Mouse (Mus musculus) naive thymus-derived CD4-positive, alpha-beta T cell, adult 2 months (primary cell): Measurements from ENCODE around the gene Cep112.
"Not testable (repeated sequence)": the region's sequence is repeated elsewhere in the genome, so short reads cannot be mapped to it uniquely, and the experiment has no call there.

Experiments
- DNase-seq: peaks from one replicate; pipeline ENCODE4 v3.0.0-alpha.2; 2011; ENCODE audit warnings: low read depth

Gene Cep112

DNA sequence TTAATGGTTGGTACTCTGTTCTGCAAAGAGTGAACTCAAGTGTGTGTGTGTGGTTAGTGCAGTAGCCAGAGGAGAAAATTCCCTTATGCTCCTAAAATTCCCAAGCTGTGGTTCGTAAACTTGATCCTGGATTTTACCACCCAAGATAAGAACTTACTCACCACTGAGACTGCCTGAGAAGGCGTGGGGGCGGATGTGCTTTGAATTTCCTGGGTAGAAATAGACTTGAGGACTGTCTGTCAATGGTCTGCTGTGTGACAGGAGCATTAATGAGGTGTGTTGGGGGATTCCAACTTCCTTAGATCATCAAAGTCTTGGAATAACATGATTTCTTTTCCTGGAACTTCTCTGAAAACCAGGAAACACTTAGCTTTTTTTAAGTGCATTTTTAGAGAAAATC lies 374.7 kb downstream of the Cep112 start:
- no peak for DNase-seq

DNA sequence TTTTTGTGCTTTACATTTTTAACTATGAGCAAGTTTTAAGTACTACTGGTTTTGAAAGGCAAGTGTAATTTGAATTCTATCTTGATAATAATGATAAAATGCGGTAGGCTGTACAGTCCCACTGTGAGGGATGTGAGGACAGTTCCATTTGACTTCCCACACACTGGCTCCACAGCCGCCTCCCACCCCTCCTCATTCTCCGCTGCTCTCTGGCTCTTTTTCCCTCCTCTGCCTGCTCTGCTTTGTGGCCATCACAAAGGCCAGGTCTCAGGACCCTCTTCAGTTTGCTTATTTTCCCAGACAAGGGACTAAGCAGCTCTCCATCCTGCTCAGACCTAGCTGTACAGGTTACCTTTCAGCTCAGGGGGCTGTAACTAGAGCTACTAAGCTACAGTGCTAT lies 379.0 kb downstream of the Cep112 start:
- no peak for DNase-seq

DNA sequence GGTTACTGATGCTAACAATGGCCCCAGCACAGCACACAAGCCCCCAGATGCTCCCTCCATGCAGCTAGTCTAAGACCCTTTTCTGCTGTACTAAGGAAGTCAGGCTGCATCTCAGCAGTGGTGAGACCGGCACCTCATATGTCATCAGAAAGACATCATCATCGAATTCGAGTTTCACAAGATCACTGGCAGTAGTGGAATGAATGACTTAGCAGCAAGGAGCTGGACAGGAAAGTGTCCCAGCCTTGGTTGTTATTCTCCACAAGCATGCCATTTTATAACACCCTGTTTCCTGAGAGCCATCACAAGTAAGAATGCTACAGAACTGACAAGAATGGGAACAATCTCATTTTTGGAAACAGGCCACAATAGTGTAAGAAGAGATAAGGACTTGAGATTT lies 381.0 kb downstream of the Cep112 start:
- DNase-seq = no peak

DNA sequence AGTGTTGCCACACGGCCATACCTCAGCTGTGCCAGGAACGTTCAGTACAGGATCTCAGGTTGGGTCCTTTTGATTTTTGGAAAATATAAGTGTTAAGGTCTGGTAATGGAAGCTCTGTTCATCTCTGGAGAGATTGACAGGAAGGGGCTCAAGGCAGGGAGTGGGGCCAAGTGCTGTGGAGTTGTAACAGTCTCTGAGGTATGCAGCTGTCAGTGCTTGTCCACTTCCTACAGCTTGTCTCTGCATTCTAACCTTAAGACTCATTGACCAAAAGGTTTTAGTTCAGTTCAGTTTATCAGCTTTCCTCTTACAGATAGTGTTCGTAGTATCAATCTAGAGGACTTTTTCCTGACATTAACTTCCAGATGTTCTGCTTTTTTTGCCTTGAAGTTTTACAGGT lies 384.6 kb downstream of the Cep112 start:
- DNase-seq = no peak

DNA sequence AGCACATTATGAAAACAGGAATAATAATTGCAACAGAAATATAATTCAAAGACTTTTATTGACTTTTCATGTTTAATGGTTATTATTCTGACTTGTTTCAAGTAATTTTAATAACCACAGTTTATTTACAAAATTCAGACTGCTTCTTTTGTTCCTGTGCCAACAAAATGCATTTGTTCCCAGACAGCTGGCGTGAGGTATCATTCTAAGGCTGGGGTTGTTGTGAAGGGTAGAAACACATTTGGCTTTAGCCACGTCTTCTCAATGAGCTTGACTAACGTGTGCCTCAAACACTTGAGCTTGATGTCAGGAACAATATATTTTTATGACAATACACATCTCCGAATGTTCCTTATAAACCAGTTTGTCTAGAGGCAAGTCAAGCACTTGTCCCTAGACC lies 396.8 kb downstream of the Cep112 start:
- no peak for DNase-seq

DNA sequence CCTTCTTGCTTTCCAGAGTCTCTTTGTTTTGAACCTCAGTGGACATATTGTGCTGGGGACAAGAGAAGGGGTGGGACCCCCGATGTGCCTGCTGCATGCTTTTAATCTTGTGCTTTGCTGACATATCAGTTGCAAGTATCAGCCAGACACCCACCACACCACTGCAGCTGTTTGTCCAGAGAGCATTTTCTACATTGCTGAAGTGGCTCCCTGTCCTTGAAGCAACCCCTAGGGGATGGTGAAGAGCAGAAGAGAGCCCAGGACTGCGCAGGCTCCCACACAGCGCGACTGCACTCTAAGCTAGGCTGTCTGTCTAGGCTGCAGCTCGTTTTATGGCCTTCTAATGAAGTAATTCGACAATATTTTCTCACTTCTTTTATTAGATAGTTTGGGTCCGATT lies 397.3 kb downstream of the Cep112 start:
- DNase-seq = no peak

DNA sequence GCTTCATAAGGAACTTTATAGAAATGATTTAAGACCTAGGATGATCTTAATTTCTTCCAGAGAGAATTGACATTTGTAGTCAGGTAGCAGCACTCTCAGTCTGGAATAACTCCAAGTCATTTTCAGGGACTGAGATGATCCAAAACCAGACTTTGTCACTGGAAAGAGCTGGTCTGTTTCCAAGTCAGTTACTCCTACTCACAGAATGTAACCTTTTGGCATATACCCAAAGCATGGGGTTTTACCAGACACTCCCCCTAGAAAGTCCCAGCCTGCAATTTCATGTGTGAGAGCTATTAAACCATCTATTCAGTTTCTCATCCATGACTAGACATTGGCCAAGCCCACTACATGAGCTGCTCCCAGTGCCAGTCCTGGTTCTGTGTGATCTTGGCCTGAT lies 402.3 kb downstream of the Cep112 start:
- DNase-seq = no peak

DNA sequence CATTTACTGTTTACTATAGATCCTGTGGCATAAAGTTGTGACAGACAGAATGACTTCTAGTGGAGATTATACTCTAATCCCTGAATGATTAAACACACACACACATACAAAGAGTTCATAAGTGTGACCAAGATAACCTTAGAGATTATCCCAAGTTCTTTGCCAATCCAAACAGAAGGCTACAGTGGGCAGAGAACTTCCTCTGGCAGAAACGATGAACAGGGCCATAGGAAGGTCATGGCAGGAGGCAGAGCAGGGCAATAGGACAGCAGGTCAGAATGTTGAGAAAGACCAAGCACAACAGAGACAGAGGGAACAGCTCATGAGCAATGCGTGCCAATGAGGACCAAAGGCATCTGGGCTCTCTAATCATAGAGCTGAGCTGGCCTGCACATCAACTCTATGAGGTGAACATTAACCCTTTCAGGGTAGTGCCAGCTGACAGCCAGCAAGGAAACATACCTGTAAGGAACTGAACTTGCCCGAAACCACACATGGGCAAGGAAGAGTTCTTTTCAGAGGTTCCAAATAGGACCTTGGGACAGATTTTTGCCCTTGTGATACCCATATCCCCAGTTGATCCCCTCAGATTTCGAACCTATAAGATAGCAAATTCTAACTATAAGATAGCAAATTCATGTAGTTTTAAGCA lies 403.5 kb downstream of the Cep112 start:
- no peak for DNase-seq

DNA sequence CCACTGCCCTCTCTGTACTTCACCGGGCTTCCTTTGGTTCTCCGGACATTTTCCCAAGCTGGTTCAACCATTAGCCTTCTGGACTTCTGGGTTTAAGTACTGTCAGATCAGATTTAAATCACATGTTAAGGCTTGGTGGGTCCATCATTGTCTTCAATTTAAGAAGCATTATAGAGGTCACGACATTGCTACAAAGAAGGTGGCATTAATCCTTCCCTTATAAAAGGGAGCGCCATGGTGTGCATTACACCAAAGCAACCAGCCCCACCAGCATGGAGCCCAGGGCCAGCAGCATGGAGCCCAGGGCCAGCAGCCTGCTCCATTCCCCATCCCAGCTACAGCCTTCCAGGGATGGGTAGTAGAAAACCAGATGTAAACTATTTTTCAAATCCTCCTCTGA lies 411.7 kb downstream of the Cep112 start:
- no peak for DNase-seq

DNA sequence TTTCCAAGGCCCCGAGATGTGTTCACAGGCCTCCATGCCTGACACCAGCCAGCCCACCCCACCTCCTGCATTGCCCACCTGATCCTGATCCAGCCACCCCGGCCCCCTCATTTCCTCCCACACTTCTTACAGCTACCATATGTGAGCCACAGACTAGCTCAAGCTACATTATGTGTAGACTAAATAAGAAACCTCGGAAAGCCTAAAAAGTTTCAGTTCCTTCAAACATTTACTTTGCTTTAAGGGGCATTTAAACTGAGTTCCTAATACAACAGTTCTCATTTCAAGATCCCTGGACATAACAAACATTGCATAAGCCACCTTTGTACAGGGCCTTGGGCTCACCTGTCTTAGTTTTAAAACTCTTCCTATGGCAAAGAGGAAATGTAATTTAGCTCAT lies 415.2 kb downstream of the Cep112 start:
- no peak for DNase-seq

DNA sequence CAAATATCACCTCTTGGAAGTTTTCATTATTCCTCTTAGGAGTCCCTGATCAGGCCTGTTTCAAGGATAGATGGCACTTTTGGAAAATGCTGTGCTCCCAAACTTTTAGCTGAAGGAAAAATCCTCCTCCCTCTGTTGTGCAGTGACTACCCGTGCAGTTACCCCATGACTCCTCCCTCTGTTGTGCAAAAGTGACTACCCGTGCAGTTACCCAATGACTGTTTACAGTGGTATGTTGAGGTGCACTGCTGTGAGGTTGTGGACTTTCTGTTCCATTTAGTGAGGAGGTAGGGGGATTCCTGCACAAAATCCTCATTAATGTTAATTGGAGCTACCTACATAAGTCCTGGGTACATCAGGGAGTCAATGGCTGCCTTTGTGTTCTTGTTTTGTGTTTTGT lies 417.8 kb downstream of the Cep112 start:
- DNase-seq = no peak

DNA sequence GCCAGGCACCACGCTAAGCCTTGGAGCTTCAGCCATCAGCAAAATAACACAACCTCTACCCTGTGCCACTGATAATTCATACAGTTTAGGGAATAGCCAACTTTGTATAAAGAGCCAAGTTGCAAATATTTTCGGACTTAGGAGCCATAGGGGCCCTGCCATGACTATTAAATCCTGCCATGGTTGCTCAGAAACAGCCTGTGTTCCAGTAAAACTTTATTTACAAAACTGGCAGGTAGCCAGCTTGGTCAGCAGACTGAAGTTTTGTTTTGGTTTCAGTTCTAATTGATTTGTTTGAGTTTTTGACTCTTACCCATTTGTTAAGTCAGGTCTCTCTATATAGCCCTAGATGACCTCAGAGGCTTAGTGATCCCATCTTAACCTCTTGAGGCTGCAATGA lies 421.0 kb downstream of the Cep112 start:
- no peak for DNase-seq

DNA sequence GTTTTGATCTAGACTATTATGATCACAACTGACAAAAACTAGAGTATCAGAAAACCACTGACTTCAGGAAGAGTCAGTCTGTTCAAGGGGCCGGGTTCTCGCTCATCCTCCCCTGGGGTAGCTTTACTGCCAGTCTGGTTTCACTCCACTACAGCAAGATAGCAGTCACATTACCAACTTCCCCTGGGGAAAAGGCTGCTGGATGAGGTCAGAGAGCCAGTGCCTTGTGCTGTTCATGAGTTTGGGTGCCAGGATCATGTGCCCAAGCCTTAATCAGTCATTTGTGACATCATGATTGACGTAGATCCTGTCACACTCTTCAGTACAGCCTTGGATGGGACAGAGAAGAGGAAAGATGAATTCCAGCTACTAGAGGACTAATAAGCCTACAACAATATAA lies 421.5 kb downstream of the Cep112 start:
- no peak for DNase-seq

DNA sequence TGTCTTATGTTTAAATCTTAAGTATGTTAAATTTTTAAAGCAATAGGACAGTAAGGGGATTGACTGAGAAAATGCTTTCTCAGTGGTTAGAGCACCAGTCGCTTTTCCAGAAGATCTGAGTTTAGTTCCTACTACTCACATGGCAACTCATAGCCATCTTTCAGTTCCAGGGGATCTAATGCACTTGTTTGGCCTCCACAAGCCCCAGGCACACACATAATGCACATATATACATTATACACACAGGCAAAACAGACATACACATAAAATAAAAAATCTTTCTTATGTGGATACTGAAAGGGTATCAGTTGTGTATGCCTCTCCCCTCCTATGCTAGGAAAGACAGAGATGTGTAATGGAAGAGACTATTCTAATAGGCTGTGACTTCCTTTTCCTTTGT lies 426.8 kb downstream of the Cep112 start:
- DNase-seq = no peak

DNA sequence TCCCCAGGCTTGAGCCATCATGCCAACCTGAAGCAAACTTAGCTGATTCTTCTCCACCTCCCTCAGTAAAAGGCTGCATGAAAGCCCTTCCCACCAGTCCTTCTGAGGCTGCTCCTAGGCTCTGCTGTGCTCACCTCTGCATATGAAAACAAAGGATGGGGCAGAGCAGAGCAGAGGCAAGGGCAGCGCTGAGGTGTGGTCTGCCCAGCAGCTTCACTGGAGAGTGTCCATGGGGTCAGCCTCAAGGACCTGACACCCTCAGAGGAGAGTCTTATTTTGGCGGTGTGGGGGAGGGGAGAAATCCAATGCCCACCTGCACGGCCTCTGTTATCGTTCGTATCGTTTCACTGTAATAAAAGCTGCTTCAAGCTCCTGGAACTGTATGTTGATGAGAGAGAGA lies 432.3 kb downstream of the Cep112 start:
- no peak for DNase-seq

DNA sequence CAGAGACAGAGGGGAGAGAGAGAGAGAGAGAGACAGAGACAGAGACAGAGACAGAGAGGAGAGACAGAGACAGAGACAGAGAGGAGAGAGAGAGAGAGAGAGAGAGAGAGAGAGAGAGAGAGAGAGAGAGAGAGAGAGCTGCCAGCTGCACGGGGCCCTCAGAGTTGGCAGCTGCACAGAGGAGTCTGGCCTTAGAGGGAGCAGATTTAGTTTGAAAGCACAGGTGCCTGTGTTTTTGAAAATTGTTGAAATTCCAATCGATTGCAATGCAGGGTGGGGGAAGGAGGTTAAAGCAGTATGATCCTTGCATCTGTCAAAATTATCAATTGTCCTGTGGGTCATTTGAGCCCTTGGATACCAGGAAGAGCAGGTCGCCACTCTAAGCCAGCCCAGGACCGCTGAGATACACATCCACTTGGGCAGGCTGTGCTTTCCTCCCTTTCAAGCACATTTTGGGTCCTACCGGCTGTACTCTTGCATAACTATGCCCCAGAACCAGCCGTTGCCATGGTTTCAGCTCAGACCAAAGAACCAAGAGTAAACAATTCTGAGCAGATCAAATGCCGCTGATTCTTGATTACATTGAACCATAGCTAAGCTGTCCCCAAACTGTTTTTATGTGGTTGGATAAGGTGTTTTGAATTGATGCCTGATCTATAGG lies 432.8 kb downstream of the Cep112 start:
- DNase-seq = no peak

DNA sequence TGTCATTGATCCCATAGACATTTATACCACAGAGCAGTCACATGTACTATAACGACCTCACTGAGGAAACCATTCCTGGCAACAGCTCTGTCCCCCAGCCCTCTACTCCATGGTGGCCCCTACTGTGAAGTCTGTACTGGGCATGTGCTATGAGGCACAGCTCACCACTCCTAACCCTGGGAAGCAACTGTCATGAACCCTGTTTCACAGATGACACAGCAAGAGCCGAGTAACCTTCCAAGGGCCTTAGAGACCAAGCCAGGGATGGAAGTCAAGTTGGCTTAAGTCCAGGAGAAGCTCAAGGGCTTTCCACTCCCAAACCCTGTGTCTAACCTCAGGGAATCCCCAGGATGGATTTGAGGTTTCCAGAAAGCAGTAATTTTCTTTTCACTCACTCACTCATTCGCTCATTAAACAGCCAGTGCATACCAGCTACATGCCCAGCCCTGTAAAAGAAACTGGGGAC lies 433.4 kb downstream of the Cep112 start:
- no peak for DNase-seq

DNA sequence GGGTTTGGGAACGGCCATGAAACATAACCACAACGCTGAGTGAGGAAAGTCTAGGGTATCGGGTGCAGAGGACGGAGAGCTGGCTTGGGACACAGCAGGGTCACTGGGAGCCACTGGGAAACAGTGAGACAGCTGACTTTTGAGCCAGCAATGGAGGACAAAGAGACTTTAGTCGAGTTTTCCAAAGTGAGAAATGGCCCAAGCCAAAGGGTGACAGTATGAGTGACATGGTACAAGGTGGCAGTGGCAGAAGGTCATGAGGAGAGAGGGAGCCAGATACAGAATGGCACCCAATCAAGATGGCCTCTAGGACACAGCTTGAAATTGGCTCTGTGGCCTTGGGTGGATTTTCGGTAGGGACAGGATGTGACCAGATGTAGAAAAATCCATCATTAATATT lies 433.9 kb downstream of the Cep112 start:
- DNase-seq = no peak

DNA sequence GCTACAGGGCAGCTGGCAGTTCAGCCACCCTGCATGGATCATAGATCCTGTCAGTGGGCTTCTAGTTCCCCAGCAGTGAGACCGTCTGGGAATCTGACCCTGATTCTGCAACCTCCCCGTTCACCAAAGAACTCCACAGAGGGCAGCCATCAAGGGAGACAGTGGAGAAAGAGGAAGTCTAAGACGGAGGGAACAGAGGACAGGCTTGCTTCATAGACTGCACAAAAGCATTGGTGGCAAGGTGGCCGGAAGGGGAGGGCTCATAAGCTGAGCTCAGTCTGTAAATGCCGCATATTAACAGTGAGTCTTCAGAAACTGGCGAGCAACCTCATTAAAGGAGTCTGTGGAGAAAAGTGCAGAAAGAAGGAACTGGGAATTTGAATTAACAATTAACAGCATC lies 437.4 kb downstream of the Cep112 start:
- no peak for DNase-seq

DNA sequence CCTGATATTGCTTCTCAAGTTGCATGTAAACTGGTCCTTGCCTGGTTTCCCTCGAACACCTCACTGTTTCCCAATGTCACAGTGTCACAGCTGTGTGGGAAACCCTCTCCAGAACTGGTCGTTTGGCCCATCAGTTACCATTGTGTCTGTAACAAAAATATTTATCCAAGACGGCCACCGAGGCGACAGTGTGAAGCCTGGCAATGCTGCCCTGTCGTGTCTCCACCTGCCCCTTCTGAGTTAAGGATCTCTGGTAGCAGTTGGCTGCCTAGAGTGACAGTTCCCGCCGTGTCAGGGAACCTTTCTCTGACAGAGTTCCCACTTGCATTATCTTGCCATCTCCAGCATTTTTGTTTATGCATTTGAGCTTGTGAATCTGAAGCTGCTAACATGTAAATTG lies 440.8 kb downstream of the Cep112 start:
- DNase-seq = no peak

DNA sequence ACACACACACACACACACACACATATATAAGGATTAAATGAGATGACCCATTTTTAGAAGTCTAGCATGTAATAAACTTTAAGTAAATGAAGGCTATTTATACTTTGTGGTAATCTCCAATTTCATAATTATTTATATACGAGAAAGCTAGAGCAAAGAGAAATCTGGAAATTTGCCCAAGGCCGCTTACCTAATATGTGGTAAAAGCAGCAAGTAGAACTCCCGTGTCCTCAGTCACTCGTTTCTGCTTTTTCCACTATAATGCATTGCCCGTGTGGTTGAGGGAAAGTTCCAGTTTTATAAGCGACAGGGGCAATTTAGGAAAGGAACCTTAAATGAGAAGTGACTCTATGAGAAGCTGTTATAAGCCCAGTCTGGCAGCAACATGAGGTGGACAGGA lies 442.5 kb downstream of the Cep112 start:
- DNase-seq = no peak

DNA sequence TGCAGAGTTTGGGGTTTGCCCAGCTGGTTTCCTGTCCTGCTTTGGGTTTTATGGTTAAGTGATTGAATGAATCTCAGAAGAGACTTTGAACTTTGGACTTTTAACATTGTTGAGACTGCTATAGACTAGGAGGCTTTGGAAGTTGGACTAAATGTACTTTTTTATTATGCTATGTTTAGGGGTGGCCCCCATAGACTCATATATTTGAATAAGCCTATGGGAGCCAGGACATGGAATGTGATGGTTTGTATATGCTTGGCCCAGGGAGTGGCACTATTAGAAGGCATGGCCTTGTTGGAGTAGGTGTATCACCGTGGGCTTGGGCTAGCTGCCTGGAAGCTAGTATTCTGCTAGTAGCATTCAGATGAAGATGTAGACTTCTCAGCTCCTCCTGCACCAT lies 446.3 kb downstream of the Cep112 start:
- DNase-seq = not testable (repeated sequence)

DNA sequence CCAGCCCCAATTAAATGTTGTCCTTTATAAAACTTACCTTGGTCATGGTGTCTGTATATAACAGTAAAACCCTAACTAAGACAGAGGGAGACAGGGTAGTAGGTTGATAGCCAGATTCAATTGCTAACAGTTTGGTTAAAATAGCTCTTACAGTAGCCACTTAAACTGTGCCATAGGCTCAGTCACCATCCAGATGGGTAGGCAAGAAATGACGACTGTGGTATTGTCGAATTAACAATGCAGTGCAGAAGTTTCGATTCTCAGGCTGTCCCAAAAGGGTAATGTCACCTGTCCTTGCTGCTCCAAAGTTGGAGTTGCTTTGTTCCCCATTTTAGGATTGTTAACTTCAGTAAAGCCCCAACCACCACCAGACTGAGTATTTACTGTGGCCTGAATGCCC lies 446.8 kb downstream of the Cep112 start:
- no peak for DNase-seq

DNA sequence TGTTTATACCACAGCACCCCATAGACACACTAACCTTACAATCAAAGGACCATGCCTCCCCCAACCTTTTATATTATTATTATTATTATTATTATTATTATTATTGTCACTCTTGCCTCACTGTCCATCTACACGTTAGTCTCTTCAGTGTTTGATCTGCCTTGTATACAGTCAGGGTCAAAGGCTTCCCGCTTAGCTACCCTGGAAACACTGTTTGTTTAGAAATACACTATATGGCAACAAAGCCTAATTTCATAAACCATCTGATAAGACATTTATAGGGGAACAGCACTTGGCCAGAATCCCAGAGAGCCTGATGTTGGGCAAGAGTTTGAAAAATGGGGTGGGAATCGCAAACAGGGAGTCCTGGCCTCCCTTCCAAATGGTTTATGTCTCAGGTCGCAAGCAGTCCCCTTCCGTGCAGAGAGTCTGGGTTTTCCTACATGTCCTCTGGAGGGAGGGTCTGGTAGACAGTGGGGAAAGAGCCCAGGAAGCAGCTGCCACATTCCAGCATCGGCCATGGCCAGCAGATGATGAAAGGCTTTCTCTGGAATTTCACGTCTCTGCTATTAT lies 451.7 kb downstream of the Cep112 start:
- no peak for DNase-seq
